Mouse (Mus musculus) left cerebral cortex, adult 8-10 months (tissue): ENCODE data around the gene Abhd14b. TPM values are rescaled to one million over a fixed set of nuclear protein-coding genes. Genes with fewer than 3 reads are reported as not detected.

Source experiments
- DNase-seq, 2 experiments: peaks; one replicate each; pipeline ENCODE4 v3.0.0; 2022; ENCODE audit warnings: low spot score in 2 of 2
- total RNA-seq, 4 experiments: library from RNA; stranded (reverse); gene quantifications; 2 replicates each; pipeline ENCODE4 v1.2.4; 2022

Gene Abhd14b
- total RNA-seq, 4 experiments from 2014 or later, result 14.6 to 16.1 (median 15.3) TPM

- DNase-seq, result no peak
These were observed 12.7 kb downstream of the Abhd14b start for GRCm38 (mm10) chr9:106459946-106460345.

- no peak for DNase-seq
These were observed 13.3 kb downstream of the Abhd14b start for GRCm38 (mm10) chr9:106460401-106461025.

- DNase-seq, result no peak
These were observed 13.8 kb downstream of the Abhd14b start for GRCm38 (mm10) chr9:106461026-106461415.

GRCm38 (mm10) chr9:106461641-106462429 lies 14.6 kb downstream of the Abhd14b start:
- DNase-seq, result no peak

- no peak for DNase-seq
These were observed 15.2 kb downstream of the Abhd14b start for GRCm38 (mm10) chr9:106462430-106462800.

GRCm38 (mm10) chr9:106463122-106464063 lies 16.1 kb downstream of the Abhd14b start:
- no peak for DNase-seq

GRCm38 (mm10) chr9:106464751-106465541 lies 17.7 kb downstream of the Abhd14b start:
- peak; percentile 61 to 69 for DNase-seq

GRCm38 (mm10) chr9:106465571-106466200 lies 18.4 kb downstream of the Abhd14b start, which contains the start of gene Gpr62:
Gene Gpr62, minus strand, starts transcription at chr9:106465938.
- DNase-seq, result peak in 1 of 2 experiments; percentile 80

GRCm38 (mm10) chr9:106466721-106467120 lies 19.5 kb downstream of the Abhd14b start:
- DNase-seq, result no peak

- no peak for DNase-seq
These were observed 20.5 kb downstream of the Abhd14b start for GRCm38 (mm10) chr9:106467746-106468145.

- DNase-seq, result no peak
These were observed 22.1 kb downstream of the Abhd14b start for GRCm38 (mm10) chr9:106469317-106469716.

- peak; percentile 0 to 8 for DNase-seq
These were observed 22.5 kb downstream of the Abhd14b start for GRCm38 (mm10) chr9:106469776-106470175.

GRCm38 (mm10) chr9:106470991-106471750 lies 23.9 kb downstream of the Abhd14b start:
- DNase-seq, result peak; percentile 2 to 16

GRCm38 (mm10) chr9:106471892-106472291 lies 24.6 kb downstream of the Abhd14b start:
- peak; percentile 5 to 75 for DNase-seq

GRCm38 (mm10) chr9:106472321-106472720 lies 25.1 kb downstream of the Abhd14b start:
- DNase-seq, result peak; percentile 7 to 11

- peak; percentile 1 to 24 for DNase-seq
These were observed 26.0 kb downstream of the Abhd14b start for GRCm38 (mm10) chr9:106473081-106473752.

- peak in 1 of 2 experiments; percentile 1 for DNase-seq
These were observed 26.5 kb downstream of the Abhd14b start for GRCm38 (mm10) chr9:106473753-106474105.

- DNase-seq, result peak; percentile 42 to 43
These were observed 27.2 kb downstream of the Abhd14b start for GRCm38 (mm10) chr9:106474456-106474855.

GRCm38 (mm10) chr9:106475046-106475445 lies 27.8 kb downstream of the Abhd14b start:
- peak in 1 of 2 experiments; percentile 30 for DNase-seq
